16 mouse cellular contexts compared by ENCODE assay signal in genomic region chr12:116907424-116907823, GRCm38 (mm10).
DNase-seq lines count a peak whose midpoint lies in the region; ATAC-seq and TF ChIP-seq lines count a peak whose summit lies in the region.
"Had no signal": no experiment of that assay in that cellular context is flagged by ENCODE, and none has a peak within 500 bp of the region (broad histone marks: within the 10 kb centered on the region; RNA-seq: fewer than 3 reads in every experiment).

No protein-coding gene starts in this region.

- H3K9me3 ChIP-seq in kidney, embryonic 15.5 days (replicated peaks) = no peaks in the 10 kb centered on the region
- no peaks in the 10 kb centered on the region for H3K9me3 ChIP-seq in hindbrain, embryonic 10.5 days
- no peaks in the 10 kb centered on the region for H3K9me3 ChIP-seq in midbrain, embryonic 14.5 days (ENCODE audit: control insufficient read depth, low read length)
- no peaks in the 10 kb centered on the region for H3K9me3 ChIP-seq in liver, embryonic 11.5 days (ENCODE audit: control insufficient read depth, low read length)
- H3K9me3 ChIP-seq: embryonic facial prominence, embryonic 15.5 days; heart, embryonic 13.5 days; liver, embryonic 12.5 days had no signal

- H3K27ac ChIP-seq in kidney, embryonic 15.5 days = no peak overlapping the region
- peak overlapping the region; percentile 77 for H3K27ac ChIP-seq in hindbrain, embryonic 10.5 days
- H3K27ac ChIP-seq in midbrain, embryonic 14.5 days (replicated peaks; ENCODE audit: low read depth, low read length) = peak overlapping the region; percentile 77
- no peak overlapping the region for H3K27ac ChIP-seq in liver, embryonic 11.5 days (ENCODE audit: low read depth, low read length)
- H3K27ac ChIP-seq: embryonic facial prominence, embryonic 15.5 days; gastrocnemius, adult 2 months; heart, embryonic 13.5 days; liver, embryonic 12.5 days had no signal

- ATAC-seq in kidney, embryonic 15.5 days (replicated peaks; ENCODE audit: low FRiP score) = 0 out of 2 replicates have a peak, but pooled peaks have one; percentile 36
- ATAC-seq in midbrain, embryonic 14.5 days (ENCODE audit: low FRiP score, low TSS enrichment) = no peak
- no peak for ATAC-seq in liver, embryonic 11.5 days (replicated peaks; ENCODE audit: low FRiP score)
- ATAC-seq: liver, embryonic 12.5 days had no signal

- no peak for TF ChIP-seq CTCF in brain, embryonic 14.5 days (IDR thresholded peaks at IDR 0.05; ENCODE audit: borderline replicate concordance, extremely low read depth, insufficient read depth, insufficient read length)

- DNase-seq in kidney, postnatal 10 days = no peak
- DNase-seq in brain, embryonic 14.5 days (ENCODE audit: low read depth) = peak; percentile 87
- DNase-seq in hindbrain, embryonic 10.5 days (ENCODE audit: low spot score) = peak; percentile 18
- peak; percentile 84 for DNase-seq in midbrain, embryonic 14.5 days
- DNase-seq in liver, embryonic 11.5 days (ENCODE audit: low spot score) = no peak
- DNase-seq in gastrocnemius, postnatal 36 days = no peak
- no peak for DNase-seq in layer of hippocampus, postnatal 25 days (ENCODE audit: extremely low spot score in 1 of 2, low spot score in 1 of 2)
- DNase-seq: B cell, adult 2 months; gastrocnemius, adult 2 months; kidney, adult 11 months; spleen, adult 18-20 months; thymus, postnatal 25 days had no signal

- H3K36me3 ChIP-seq in kidney, embryonic 15.5 days = no peaks in the 10 kb centered on the region
- no peaks in the 10 kb centered on the region for H3K36me3 ChIP-seq in hindbrain, embryonic 10.5 days
- no peaks in the 10 kb centered on the region for H3K36me3 ChIP-seq in midbrain, embryonic 14.5 days (ENCODE audit: control insufficient read depth, insufficient read depth, low read length)
- no peaks in the 10 kb centered on the region for H3K36me3 ChIP-seq in liver, embryonic 11.5 days (ENCODE audit: control insufficient read depth, insufficient read depth, low read length)
- H3K36me3 ChIP-seq: embryonic facial prominence, embryonic 15.5 days; heart, embryonic 13.5 days; liver, embryonic 12.5 days had no signal

- H3K4me3 ChIP-seq in kidney, embryonic 15.5 days (replicated peaks) = no peak overlapping the region
- H3K4me3 ChIP-seq in hindbrain, embryonic 10.5 days = no peak overlapping the region
- H3K4me3 ChIP-seq in midbrain, embryonic 14.5 days (replicated peaks; ENCODE audit: low read depth, low read length) = no peak overlapping the region
- no peak overlapping the region for H3K4me3 ChIP-seq in liver, embryonic 11.5 days (ENCODE audit: low read depth, low read length)
- H3K4me3 ChIP-seq: embryonic facial prominence, embryonic 15.5 days; gastrocnemius, adult 2 months; heart, embryonic 13.5 days; liver, embryonic 12.5 days had no signal

- H3K27me3 ChIP-seq in kidney, embryonic 15.5 days = no peaks in the 10 kb centered on the region
- H3K27me3 ChIP-seq in hindbrain, embryonic 10.5 days (ENCODE audit: insufficient read depth, poor library complexity, severe bottlenecking) = no peaks in the 10 kb centered on the region
- H3K27me3 ChIP-seq in midbrain, embryonic 14.5 days (ENCODE audit: control insufficient read depth, insufficient read depth, low read length) = no peaks in the 10 kb centered on the region
- H3K27me3 ChIP-seq in liver, embryonic 11.5 days (replicated peaks; ENCODE audit: control insufficient read depth, insufficient read depth, low read length) = no peaks in the 10 kb centered on the region
- H3K27me3 ChIP-seq: embryonic facial prominence, embryonic 15.5 days; heart, embryonic 13.5 days; liver, embryonic 12.5 days had no signal

- no peak overlapping the region for H3K9ac ChIP-seq in kidney, embryonic 15.5 days
- no peak overlapping the region for H3K9ac ChIP-seq in midbrain, embryonic 14.5 days (replicated peaks; ENCODE audit: low read length)
- H3K9ac ChIP-seq in liver, embryonic 11.5 days (ENCODE audit: low read depth, low read length) = no peak overlapping the region
- H3K9ac ChIP-seq: embryonic facial prominence, embryonic 15.5 days; heart, embryonic 13.5 days; liver, embryonic 12.5 days had no signal

- no peak for TF ChIP-seq POLR2A in brain, embryonic 14.5 days (IDR thresholded peaks at IDR 0.05; ENCODE audit: borderline replicate concordance, extremely low read depth, insufficient read depth, insufficient read length, poor library complexity, severe bottlenecking)

- no peak overlapping the region for H3K4me2 ChIP-seq in kidney, embryonic 15.5 days
- H3K4me2 ChIP-seq in midbrain, embryonic 14.5 days (ENCODE audit: low read length) = no peak overlapping the region
- H3K4me2 ChIP-seq in liver, embryonic 11.5 days = no peak overlapping the region
- H3K4me2 ChIP-seq: embryonic facial prominence, embryonic 15.5 days; heart, embryonic 13.5 days; liver, embryonic 12.5 days had no signal

- intact Hi-C loops in gastrocnemius, postnatal 36 days (cut with DNase I) = no loop called here

- no peaks in the 10 kb centered on the region for H3K4me1 ChIP-seq in kidney, embryonic 15.5 days
- peaks cover 28% of the 10 kb centered on the region for H3K4me1 ChIP-seq in hindbrain, embryonic 10.5 days (replicated peaks)
- H3K4me1 ChIP-seq in midbrain, embryonic 14.5 days (ENCODE audit: control insufficient read depth, insufficient read depth, low read length) = peaks cover 28% of the 10 kb centered on the region
- H3K4me1 ChIP-seq in liver, embryonic 11.5 days (replicated peaks; ENCODE audit: control insufficient read depth, insufficient read depth, low read length) = no peaks in the 10 kb centered on the region
- H3K4me1 ChIP-seq: embryonic facial prominence, embryonic 15.5 days; heart, embryonic 13.5 days; liver, embryonic 12.5 days had no signal

- WGBS in kidney, embryonic 15.5 days = 29% methylated on average over 1 of the region's 1 CpGs
- WGBS in hindbrain, embryonic 10.5 days = 32% methylated on average over 1 of the region's 1 CpGs
- WGBS in midbrain, embryonic 14.5 days = 10% methylated on average over 1 of the region's 1 CpGs
- WGBS in liver, embryonic 11.5 days = 48% methylated on average over 1 of the region's 1 CpGs

Comparison
In these comparisons a context has a peak if more than half of its experiments do, and no peak if none do; other contexts are left out.
1. H3K27ac ChIP-seq: peak in hindbrain, embryonic 10.5 days (single experiment) and midbrain, embryonic 14.5 days (single experiment); none in kidney, embryonic 15.5 days (single experiment) and liver, embryonic 11.5 days (single experiment).
2. DNase-seq: peak in brain, embryonic 14.5 days (single experiment), hindbrain, embryonic 10.5 days (single experiment) and midbrain, embryonic 14.5 days (single experiment); none in kidney, postnatal 10 days (single experiment), liver, embryonic 11.5 days (single experiment), gastrocnemius, postnatal 36 days (0 of 2) and layer of hippocampus, postnatal 25 days (0 of 2).